Mouse (Mus musculus): ENCODE results near the gene Zc3h7b.

The Zc3h7b gene

GRCm38 (mm10) chr15:81792444-81792843 lies 47.6 kb downstream of the Zc3h7b start:
- no peak for DNase-seq (ENCODE audit: low spot score in 2 of 2)

GRCm38 (mm10) chr15:81796228-81796627 lies 51.4 kb downstream of the Zc3h7b start:
- DNase-seq (ENCODE audit: low spot score in 2 of 2): no peak

- no peak for DNase-seq (ENCODE audit: low spot score in 2 of 2)
Measured at GRCm38 (mm10) chr15:81797861-81798260, 53.0 kb downstream of the Zc3h7b start.

GRCm38 (mm10) chr15:81798421-81798820 lies 53.6 kb downstream of the Zc3h7b start:
- DNase-seq (ENCODE audit: low spot score in 2 of 2): no peak

GRCm38 (mm10) chr15:81800391-81800790 lies 55.5 kb downstream of the Zc3h7b start:
- DNase-seq (ENCODE audit: low spot score in 2 of 2): no peak

- peak; percentile 99 to 100 for DNase-seq (ENCODE audit: low spot score in 2 of 2)
Measured at GRCm38 (mm10) chr15:81802001-81802890, 57.4 kb downstream of the Zc3h7b start, which contains the start of gene Tef. Gene Tef, plus strand, starts transcription at chr15:81802421.

GRCm38 (mm10) chr15:81802941-81803351 lies 58.1 kb downstream of the Zc3h7b start:
- peak in 1 of 2 experiments; percentile 57 for DNase-seq (ENCODE audit: low spot score in 2 of 2)

- DNase-seq (ENCODE audit: low spot score in 2 of 2): no peak
Measured at GRCm38 (mm10) chr15:81803425-81803951, 58.6 kb downstream of the Zc3h7b start.

- DNase-seq (ENCODE audit: low spot score in 2 of 2): no peak
Measured at GRCm38 (mm10) chr15:81804172-81804571, 59.3 kb downstream of the Zc3h7b start.

GRCm38 (mm10) chr15:81804883-81805282 lies 60.0 kb downstream of the Zc3h7b start:
- no peak for DNase-seq (ENCODE audit: low spot score in 2 of 2)

GRCm38 (mm10) chr15:81805624-81806023 lies 60.8 kb downstream of the Zc3h7b start:
- DNase-seq (ENCODE audit: low spot score in 2 of 2): no peak

GRCm38 (mm10) chr15:81806621-81807404 lies 62.0 kb downstream of the Zc3h7b start:
- DNase-seq (ENCODE audit: low spot score in 2 of 2): no peak

GRCm38 (mm10) chr15:81808799-81809198 lies 63.9 kb downstream of the Zc3h7b start:
- no peak for DNase-seq (ENCODE audit: low spot score in 2 of 2)

GRCm38 (mm10) chr15:81809550-81809949 lies 64.7 kb downstream of the Zc3h7b start:
- DNase-seq (ENCODE audit: low spot score in 2 of 2): no peak

- peak; percentile 67 to 75 for DNase-seq (ENCODE audit: low spot score in 2 of 2)
Measured at GRCm38 (mm10) chr15:81810150-81810549, 65.3 kb downstream of the Zc3h7b start.

GRCm38 (mm10) chr15:81810671-81811598 lies 66.1 kb downstream of the Zc3h7b start:
- DNase-seq (ENCODE audit: low spot score in 2 of 2): peak; percentile 97 to 99

- DNase-seq (ENCODE audit: low spot score in 2 of 2): no peak
Measured at GRCm38 (mm10) chr15:81811599-81811996, 66.7 kb downstream of the Zc3h7b start.

GRCm38 (mm10) chr15:81812287-81812686 lies 67.4 kb downstream of the Zc3h7b start:
- no peak for DNase-seq (ENCODE audit: low spot score in 2 of 2)

- DNase-seq (ENCODE audit: low spot score in 2 of 2): no peak
Measured at GRCm38 (mm10) chr15:81812696-81813631, 68.1 kb downstream of the Zc3h7b start.

Data from right cerebral cortex, adult 2 months (tissue).